In genomic region chr11:41160492-41161175, GRCm38 (mm10) we compare ENCODE assay signal across 16 mouse cellular contexts.
DNase-seq lines count a peak whose midpoint lies in the region; ATAC-seq and TF ChIP-seq lines count a peak whose summit lies in the region.
"Had no signal": no experiment of that assay in that cellular context is flagged by ENCODE, and none has a peak within 500 bp of the region (broad histone marks: within the 10 kb centered on the region; RNA-seq: fewer than 3 reads in every experiment).

No protein-coding gene starts in this region.

- H3K27me3 ChIP-seq in forebrain, embryonic 15.5 days, result no peaks in the 10 kb centered on the region
- no peaks in the 10 kb centered on the region for H3K27me3 ChIP-seq in hindbrain, postnatal 0 days (ENCODE audit: insufficient read depth, low read length)
- H3K27me3 ChIP-seq in neural tube, embryonic 13.5 days, result no peaks in the 10 kb centered on the region
- no peaks in the 10 kb centered on the region for H3K27me3 ChIP-seq in lung, postnatal 0 days (replicated peaks; ENCODE audit: insufficient read depth, low read length)
- H3K27me3 ChIP-seq: embryonic facial prominence, embryonic 12.5 days; kidney, embryonic 15.5 days; lung, embryonic 15.5 days; megakaryocyte, embryonic 14.5 days had no signal

- no peak overlapping the region for H3K4me3 ChIP-seq in forebrain, embryonic 15.5 days
- H3K4me3 ChIP-seq in hindbrain, postnatal 0 days (ENCODE audit: low read length), result no peak overlapping the region
- H3K4me3 ChIP-seq in neural tube, embryonic 13.5 days, result no peak overlapping the region
- no peak overlapping the region for H3K4me3 ChIP-seq in lung, postnatal 0 days (ENCODE audit: low read depth, low read length)
- H3K4me3 ChIP-seq: embryonic facial prominence, embryonic 12.5 days; kidney, embryonic 15.5 days; lung, embryonic 15.5 days; megakaryocyte, embryonic 14.5 days had no signal

- DNase-seq in embryo, embryonic 11 days, result peak; percentile 6
- DNase-seq in embryo, embryonic 9.5 days (ENCODE audit: extremely low spot score), result no peak
- DNase-seq in hindbrain, postnatal 0 days (ENCODE audit: low spot score), result peak; percentile 26
- DNase-seq in layer of hippocampus, adult 8-10 months (ENCODE audit: low spot score in 2 of 2), result no peak
- no peak for DNase-seq in lung, postnatal 0 days (ENCODE audit: low spot score)
- DNase-seq in adrenal gland, adult 18-20 months (ENCODE audit: low spot score in 2 of 2), result no peak
- DNase-seq: adrenal gland, postnatal 14 days; gastrocnemius, postnatal 36 days; thymus, postnatal 14 days had no signal

- no peaks in the 10 kb centered on the region for H3K36me3 ChIP-seq in forebrain, embryonic 15.5 days
- H3K36me3 ChIP-seq in hindbrain, postnatal 0 days (ENCODE audit: insufficient read depth, low read length), result no peaks in the 10 kb centered on the region
- no peaks in the 10 kb centered on the region for H3K36me3 ChIP-seq in neural tube, embryonic 13.5 days
- H3K36me3 ChIP-seq in lung, postnatal 0 days (ENCODE audit: insufficient read depth, low read length), result no peaks in the 10 kb centered on the region
- H3K36me3 ChIP-seq: embryonic facial prominence, embryonic 12.5 days; kidney, embryonic 15.5 days; lung, embryonic 15.5 days had no signal

- ATAC-seq in forebrain, embryonic 15.5 days (replicated peaks), result peak; percentile 59
- 0 out of 2 replicates have a peak, but pooled peaks have one; percentile 12 for ATAC-seq in hindbrain, postnatal 0 days
- ATAC-seq in neural tube, embryonic 13.5 days (ENCODE audit: low read depth), result no peak
- ATAC-seq in lung, postnatal 0 days, result no peak

- H3K4me2 ChIP-seq in forebrain, embryonic 15.5 days (replicated peaks), result no peak overlapping the region
- no peak overlapping the region for H3K4me2 ChIP-seq in hindbrain, postnatal 0 days (ENCODE audit: low read depth, low read length)
- no peak overlapping the region for H3K4me2 ChIP-seq in neural tube, embryonic 13.5 days
- no peak overlapping the region for H3K4me2 ChIP-seq in lung, postnatal 0 days (replicated peaks; ENCODE audit: low read depth, low read length)
- H3K4me2 ChIP-seq: embryonic facial prominence, embryonic 12.5 days; kidney, embryonic 15.5 days; liver, embryonic 11.5 days; lung, embryonic 15.5 days had no signal

- WGBS in forebrain, embryonic 15.5 days, result 11% methylated on average over 2 of the region's 2 CpGs
- WGBS in hindbrain, postnatal 0 days, result 15% methylated on average over 2 of the region's 2 CpGs
- 20% methylated on average over 2 of the region's 2 CpGs for WGBS in neural tube, embryonic 13.5 days
- whole genome bisulfite sequencing in lung, postnatal 0 days, result 79% methylated on average over 2 of the region's 2 CpGs

- no peak overlapping the region for H3K9ac ChIP-seq in forebrain, embryonic 15.5 days (replicated peaks)
- no peak overlapping the region for H3K9ac ChIP-seq in hindbrain, postnatal 0 days (replicated peaks; ENCODE audit: low read length)
- no peak overlapping the region for H3K9ac ChIP-seq in neural tube, embryonic 13.5 days
- H3K9ac ChIP-seq in lung, postnatal 0 days (replicated peaks; ENCODE audit: low read depth), result no peak overlapping the region
- H3K9ac ChIP-seq: embryonic facial prominence, embryonic 12.5 days; kidney, embryonic 15.5 days; lung, embryonic 15.5 days had no signal

- H3K9me3 ChIP-seq in forebrain, embryonic 15.5 days, result no peaks in the 10 kb centered on the region
- H3K9me3 ChIP-seq in hindbrain, postnatal 0 days (ENCODE audit: low read length), result no peaks in the 10 kb centered on the region
- no peaks in the 10 kb centered on the region for H3K9me3 ChIP-seq in neural tube, embryonic 13.5 days
- no peaks in the 10 kb centered on the region for H3K9me3 ChIP-seq in lung, postnatal 0 days (ENCODE audit: low read length)
- H3K9me3 ChIP-seq: embryonic facial prominence, embryonic 12.5 days; kidney, embryonic 15.5 days; lung, embryonic 15.5 days had no signal

- H3K4me1 ChIP-seq in forebrain, embryonic 15.5 days, result peaks cover 14% of the 10 kb centered on the region
- H3K4me1 ChIP-seq in hindbrain, postnatal 0 days (ENCODE audit: insufficient read depth, low read length), result 0 out of 2 replicates have a peak, but pooled peaks cover 5% of the 10 kb centered on the region
- peaks cover 5% of the 10 kb centered on the region; the same call in 1 of the 2 replicates for H3K4me1 ChIP-seq in neural tube, embryonic 13.5 days (replicated peaks)
- H3K4me1 ChIP-seq in lung, postnatal 0 days (ENCODE audit: insufficient read depth, low read depth, low read length), result no peaks in the 10 kb centered on the region
- H3K4me1 ChIP-seq: embryonic facial prominence, embryonic 12.5 days; kidney, embryonic 15.5 days; lung, embryonic 15.5 days; megakaryocyte, embryonic 14.5 days had no signal

- peak overlapping the region; percentile 65 for H3K27ac ChIP-seq in forebrain, embryonic 15.5 days (replicated peaks)
- peak overlapping the region; percentile 68 for H3K27ac ChIP-seq in hindbrain, postnatal 0 days
- H3K27ac ChIP-seq in neural tube, embryonic 13.5 days (replicated peaks), result peak overlapping the region; percentile 42; the same call in 1 of the 2 replicates
- no peak overlapping the region for H3K27ac ChIP-seq in lung, postnatal 0 days (ENCODE audit: low read length)
- H3K27ac ChIP-seq: embryonic facial prominence, embryonic 12.5 days; kidney, embryonic 15.5 days; lung, embryonic 15.5 days had no signal

- TF ChIP-seq CTCF in hindbrain, postnatal 0 days (IDR thresholded peaks at IDR 0.05; ENCODE audit: low read depth), result no peak
- no peak for TF ChIP-seq CTCF in lung, postnatal 0 days (IDR thresholded peaks at IDR 0.05)

- TF ChIP-seq EP300 in lung, postnatal 0 days (IDR thresholded peaks at IDR 0.05), result no peak

Comparison
In these comparisons a context has a peak if more than half of its experiments do, and no peak if none do; other contexts are left out.
1. DNase-seq: peak in embryo, embryonic 11 days (single experiment) and hindbrain, postnatal 0 days (single experiment); none in embryo, embryonic 9.5 days (single experiment), layer of hippocampus, adult 8-10 months (0 of 2), lung, postnatal 0 days (single experiment) and adrenal gland, adult 18-20 months (0 of 2).
2. ATAC-seq: peak in forebrain, embryonic 15.5 days (single experiment) and hindbrain, postnatal 0 days (single experiment); none in neural tube, embryonic 13.5 days (single experiment) and lung, postnatal 0 days (single experiment).